Mouse (Mus musculus): Measurements from ENCODE around the gene Dck.

The Dck gene

DNA sequence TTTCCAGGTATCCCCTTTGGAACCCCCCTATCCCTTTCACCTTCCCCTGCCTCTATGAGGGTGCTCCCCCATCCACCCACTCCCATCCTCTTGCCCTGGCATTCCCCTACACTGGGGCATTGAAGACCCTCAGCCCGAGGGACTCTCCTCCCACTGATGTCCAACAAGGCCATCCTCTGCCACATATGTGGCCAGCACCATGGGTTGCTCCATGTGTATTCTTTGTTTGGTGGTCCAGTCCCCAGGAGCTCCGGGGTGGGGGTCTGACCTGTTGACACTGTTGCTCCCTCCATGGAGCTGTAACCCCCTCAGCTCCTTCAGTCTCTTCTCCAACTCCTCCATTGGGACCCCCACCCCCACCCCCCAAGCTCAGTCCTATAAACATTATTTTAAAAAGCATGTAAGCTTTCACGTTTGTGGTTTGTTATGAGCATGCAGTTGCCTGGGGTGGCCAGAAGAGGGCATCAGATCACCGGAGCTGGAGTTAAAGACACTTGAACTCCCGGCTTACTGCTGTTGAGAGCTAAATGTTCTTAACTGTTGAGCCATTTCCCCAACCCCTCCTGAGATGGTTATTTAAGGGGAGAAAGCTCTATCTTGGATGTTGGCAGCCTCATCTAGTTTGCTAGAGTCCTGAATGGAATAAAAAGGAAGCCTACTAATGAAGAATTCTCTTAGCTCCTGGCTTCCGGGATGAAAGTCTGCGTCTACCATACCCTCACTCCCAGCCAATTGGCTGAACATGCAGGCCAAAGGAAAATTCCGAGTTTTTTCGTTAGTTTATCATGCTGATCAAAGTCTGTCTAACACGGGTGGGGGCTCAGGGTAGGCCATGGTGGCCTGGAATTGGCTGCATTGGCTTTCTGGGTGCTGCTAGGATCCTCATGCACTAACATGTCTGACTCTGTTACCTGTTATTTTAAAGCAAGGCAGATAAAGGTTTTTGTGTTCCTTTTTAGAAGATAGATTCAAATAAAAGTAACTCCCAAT lies 26.8 kb downstream of the Dck start:
- peak; percentile 26 for DNase-seq (ENCODE audit: low spot score)

DNA sequence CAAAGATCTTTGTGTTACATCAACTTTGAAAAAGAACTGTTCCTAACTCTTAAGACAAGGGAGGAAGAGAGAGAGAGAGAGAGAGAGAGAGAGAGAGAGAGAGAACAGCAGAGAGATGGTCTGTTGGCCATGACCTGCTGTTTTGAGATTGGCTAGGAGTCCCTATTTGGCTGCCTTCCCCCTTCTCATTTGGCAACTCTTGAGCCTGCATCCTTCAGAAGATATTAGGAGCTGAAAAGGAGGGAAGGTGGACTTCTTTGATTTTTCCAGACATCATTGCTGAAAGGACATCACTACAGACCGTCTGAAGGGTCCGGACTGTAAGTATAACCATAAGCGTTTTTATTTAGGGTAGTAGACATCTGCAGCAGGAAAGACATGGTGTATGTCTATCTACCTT lies 28.9 kb downstream of the Dck start:
- no peak for DNase-seq (ENCODE audit: low spot score)

DNA sequence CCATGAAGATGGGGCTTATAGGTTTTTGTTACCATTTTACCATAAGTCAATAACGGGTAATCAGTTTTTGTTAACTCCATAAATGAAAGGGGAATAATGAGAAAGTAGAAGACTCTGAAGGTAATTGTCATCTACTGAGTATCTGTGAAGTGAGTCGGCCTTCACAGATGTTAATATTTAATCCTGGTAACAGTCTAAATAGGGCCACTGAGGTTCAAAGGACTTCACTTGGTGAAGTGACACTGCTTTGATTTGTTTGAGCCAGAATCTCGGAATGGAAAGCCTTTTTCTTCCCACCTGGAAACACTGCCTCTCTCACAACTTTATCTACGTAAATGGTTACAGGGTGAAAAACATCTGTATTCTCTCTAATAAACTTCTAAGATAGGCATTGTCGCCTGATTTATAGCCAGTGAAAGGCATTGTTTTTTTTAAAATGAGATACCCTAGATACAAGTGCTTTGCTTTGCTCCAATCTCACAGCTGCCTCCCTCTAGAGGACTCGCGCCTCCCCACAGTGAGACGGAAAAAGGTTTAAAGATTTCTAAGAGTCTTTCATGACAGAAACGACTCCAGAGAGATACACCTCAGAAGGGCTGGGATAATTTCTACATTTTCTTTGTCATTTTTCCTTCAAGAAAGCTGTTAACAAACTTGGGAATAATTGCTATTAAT lies 31.3 kb downstream of the Dck start:
- no peak for DNase-seq (ENCODE audit: low spot score)

DNA sequence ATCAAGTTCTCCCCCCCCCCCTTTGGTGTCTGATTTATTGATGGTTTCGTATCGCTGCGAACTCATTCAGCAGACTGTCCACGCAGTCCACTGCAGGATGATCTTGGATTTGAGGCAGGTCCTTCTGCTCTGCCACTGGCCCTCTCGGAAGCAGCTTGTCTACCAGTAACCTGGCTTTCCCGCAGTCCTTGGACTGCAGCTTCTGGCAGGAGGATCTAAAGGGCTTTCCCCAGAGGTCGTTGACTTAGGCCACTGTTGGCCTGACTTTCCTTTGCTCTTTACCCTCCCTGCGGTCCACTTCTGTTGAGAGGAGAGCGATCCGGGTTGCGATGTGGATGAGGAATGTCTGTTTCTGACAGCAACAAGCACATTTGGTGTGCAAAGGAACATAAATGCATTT lies 31.8 kb downstream of the Dck start:
- no peak for DNase-seq (ENCODE audit: low spot score)

DNA sequence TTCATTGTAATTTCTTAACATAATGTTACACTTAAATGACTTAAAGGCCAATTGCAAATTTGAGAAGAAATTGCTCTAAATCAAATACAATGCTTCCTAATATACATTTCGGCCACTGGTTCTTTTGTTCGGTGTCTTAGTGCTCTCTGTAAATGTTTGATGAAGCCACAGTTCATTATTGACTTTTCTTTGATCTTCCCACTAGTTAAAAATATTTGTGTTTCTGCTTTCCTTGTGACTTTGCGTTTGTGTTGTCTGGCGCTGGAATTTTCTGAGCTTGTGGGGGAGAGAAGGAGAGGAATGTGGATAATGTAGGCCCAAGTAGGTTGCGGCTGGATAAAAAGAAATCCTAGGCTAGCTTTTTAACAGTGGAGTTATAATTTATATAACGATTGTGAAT lies 32.3 kb downstream of the Dck start:
- DNase-seq (ENCODE audit: low spot score) = no peak

DNA sequence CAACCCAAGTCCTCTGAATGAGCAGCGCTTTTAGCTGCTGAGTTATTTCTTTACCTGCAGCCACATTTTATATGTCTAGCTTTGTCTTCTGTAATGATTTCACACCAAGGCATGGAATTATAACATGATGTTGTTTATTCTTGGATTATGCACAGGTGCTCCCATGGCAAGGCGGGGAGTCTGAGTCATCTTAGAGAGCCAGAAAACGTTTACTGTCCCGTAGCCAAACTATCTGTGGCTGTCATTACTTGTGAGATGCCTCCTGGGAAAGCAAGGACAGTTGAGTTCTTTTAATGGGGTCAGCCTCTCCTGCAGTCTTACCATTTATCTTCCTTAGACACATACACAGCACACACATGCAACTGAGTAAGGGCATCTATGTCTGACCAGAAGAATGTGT lies 40.8 kb downstream of the Dck start:
- DNase-seq (ENCODE audit: low spot score) = no peak

DNA sequence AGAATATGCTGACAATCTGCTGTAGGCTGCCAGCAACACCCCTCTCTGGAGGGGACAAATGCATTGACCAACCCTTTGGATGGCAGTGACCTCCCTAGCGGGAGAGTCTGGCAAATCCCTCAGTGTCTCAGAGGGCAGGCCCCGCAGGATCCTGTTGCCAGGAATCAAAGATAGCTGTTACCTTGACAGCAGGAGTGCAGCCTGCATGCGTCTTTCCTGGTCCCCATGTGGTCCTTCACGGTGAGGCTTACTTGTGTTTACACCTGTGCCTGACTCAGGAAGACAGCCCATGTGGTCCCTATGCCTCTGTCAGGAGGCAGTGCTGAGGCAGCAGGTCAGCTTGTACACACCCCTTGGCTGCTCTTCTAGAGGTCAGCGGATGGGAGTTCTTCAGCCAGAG lies 41.5 kb downstream of the Dck start:
- no peak for DNase-seq (ENCODE audit: low spot score)

DNA sequence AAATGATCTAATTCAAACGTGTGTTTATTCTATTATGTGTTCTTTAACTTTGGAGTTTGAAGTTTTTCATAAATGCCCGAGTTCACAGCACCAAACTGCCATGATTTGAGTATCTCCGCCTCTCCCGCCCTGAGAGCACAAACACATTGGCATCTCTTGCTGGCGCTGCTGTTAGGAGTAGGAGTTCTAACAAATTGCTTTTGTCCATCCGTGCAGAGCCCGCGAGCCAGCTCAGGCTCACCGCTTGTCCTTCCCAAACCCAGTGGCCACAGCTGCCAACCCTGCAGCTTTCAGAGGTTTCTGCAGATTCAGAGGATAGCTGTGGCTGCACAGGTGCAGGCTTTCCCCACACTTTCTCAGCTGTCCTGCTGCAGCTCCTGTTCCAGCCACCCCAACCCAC lies 42.5 kb downstream of the Dck start:
- DNase-seq (ENCODE audit: low spot score) = no peak

DNA sequence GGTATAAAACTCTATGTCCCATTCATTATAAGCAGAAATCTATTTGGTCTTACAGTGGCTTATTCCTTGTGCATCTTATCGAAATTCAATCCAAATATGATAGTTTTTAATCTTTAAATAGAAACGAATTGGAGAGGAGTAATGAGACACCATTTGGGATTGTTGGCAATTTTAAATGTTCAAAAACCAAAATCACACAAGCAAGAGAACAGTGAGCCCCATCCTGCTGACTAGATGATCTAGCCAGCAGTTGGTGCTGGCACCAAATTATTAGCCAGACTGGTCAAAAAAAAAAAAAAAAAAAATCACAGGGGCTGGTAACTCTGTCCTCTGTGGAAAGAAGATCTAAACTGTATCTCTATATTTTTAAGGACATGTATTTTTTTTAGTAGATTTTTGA lies 48.4 kb downstream of the Dck start:
- DNase-seq (ENCODE audit: low spot score) = no peak

DNA sequence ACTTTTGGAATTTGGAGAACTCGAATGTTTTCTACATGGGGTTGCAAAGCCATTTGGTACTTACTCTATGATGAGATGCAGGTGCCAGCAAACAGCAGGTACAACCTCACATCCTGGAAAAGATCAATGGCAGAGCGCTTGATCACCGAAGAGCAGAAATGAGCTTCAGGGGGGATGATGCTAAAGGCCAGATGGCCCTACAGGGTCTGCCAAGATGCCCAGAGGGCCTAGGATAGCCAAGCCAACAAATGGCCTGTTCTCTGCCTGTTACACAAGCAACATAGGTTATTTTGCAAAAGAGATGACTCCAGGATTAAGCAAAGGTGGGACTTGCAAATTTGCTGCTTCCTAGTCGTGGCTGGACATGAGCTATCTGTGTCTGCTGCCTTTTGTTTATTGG lies 49.8 kb downstream of the Dck start:
- no peak for DNase-seq (ENCODE audit: low spot score)

DNA sequence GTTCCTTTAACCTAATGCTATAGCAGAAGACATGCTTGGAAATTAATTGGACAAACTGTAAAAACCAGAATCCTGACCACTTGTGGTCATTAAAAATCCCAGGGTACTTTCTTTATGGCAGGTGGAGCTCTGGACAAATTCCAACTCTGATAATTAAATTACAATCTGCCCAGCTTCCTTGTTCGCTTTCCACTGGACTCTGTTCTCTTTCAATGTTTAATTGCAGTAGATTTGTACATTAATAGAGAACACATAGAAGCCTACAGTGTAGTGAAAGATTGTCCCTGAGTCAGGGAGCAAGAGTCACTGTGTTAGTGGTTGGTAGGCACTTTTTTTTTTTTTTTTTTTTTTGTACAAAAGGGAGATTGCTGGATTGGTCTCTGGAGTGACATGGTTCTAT lies 56.7 kb downstream of the Dck start:
- peak; percentile 11 for DNase-seq (ENCODE audit: low spot score)

DNA sequence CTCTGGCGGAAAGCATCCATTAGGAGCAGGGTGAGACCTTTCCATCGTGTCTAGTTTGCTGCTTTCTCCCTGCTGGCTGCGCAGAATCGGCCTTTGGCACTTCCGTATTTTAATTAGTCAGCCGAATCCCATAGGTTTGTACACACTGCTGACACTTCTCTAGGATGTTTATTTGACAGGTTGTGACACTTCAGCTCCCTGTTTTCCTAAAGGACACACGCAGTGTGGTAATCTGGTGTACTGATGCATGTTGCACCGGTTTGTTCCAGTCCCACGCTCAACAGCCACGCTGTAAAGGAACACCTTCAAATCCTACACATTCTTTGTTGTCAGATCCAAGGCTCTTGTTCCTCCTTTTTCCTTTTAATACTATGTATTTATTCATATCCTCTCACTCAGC lies 60.0 kb downstream of the Dck start:
- no peak for DNase-seq (ENCODE audit: low spot score)

DNA sequence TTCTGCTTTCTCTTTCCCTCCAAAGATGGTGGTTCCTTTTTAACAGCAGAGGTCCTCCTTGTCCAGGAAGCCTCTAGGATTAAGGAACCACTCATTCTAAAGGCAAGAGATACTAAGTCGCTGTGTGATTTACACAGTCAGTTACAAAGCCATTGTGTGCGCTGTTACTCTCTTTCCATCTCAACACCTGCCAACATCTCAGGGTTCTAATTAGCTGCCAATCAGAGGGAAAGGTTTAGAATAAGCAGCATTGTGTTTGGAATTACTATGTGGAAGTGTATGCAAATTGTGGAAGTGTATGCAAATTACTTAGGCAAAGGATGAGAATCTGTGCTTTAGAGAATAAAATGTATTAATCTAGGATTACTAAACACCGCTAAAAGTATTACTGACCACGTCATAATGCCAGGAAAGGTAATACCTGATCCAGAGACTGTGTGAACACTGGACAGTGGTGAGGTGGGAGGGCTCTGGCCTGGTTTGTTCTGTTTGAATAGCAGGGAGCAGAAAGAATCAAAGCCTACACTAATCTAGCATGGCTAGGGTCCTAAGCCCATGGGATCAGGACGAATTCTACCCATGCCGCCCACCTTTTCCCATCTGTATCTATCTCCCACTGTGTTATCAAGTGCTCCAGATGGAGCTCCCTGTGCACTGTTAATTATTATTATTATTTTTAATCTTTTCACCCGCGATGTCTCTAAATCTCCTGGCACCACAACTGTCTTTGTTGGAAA lies 65.2 kb downstream of the Dck start:
- DNase-seq (ENCODE audit: low spot score) = no peak

DNA sequence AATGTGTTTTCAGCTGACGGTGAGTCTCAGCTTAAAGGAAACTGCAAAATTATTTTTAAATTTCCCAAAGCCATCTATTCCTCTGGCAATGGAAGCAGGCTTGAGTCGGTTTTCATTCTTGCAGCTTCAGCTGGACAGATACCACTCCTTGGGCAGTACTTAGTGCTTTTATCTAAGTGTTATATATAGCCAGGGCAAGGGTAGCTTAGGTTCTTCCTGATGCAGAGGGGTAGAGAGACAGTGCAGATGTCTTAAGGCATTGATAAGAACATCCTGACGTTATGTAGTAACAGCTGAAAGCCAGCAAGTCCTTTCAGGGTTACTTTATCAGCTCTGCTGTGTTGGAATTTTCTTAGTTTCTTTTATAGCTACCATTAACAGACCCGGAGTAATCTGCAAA lies 66.1 kb downstream of the Dck start:
- DNase-seq (ENCODE audit: low spot score) = no peak

DNA sequence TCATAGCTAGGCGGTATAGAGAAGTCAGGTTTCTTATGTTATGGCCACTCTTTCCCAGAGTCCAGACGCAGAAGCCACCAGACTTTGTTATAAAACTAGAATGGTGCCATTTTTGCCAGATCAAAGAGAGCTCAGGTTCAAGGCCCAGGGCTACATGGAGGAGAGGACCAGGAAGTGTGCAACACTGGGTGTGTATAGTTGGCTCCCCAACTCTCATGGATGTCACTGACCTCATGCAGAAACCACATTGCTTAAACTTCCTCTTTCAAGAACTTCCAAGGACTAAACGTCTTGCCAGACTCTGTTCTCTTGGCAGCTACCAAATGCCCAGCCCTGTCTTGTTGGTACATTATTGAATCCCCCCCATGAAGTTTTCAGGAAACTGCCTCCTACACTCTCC lies 67.1 kb downstream of the Dck start:
- DNase-seq (ENCODE audit: low spot score) = no peak
